21 mouse cellular contexts compared by ENCODE assay signal in genomic region chr19:6449841-6450240, GRCm38 (mm10). TPM values are rescaled to one million over a fixed set of nuclear protein-coding genes. Genes with fewer than 3 reads are reported as not detected.
DNase-seq lines count a peak whose midpoint lies in the region; ATAC-seq and TF ChIP-seq lines count a peak whose summit lies in the region.
"Had no signal": no experiment of that assay in that cellular context is flagged by ENCODE, and none has a peak within 500 bp of the region (broad histone marks: within the 10 kb centered on the region; RNA-seq: fewer than 3 reads in every experiment).

No protein-coding gene starts in this region.

- H3K4me2 ChIP-seq in hindbrain, embryonic 16.5 days (ENCODE audit: low read length): no peak overlapping the region
- no peak overlapping the region for H3K4me2 ChIP-seq in hindbrain, embryonic 11.5 days (replicated peaks; ENCODE audit: low read depth, low read length)
- H3K4me2 ChIP-seq in midbrain, embryonic 14.5 days (ENCODE audit: low read length): no peak overlapping the region
- H3K4me2 ChIP-seq in midbrain, postnatal 0 days (ENCODE audit: low read depth, low read length, poor library complexity, severe bottlenecking): no peak overlapping the region
- H3K4me2 ChIP-seq: embryonic facial prominence, embryonic 15.5 days; hindbrain, embryonic 12.5 days had no signal

- no peaks in the 10 kb centered on the region for H3K36me3 ChIP-seq in heart, embryonic 10.5 days
- H3K36me3 ChIP-seq in hindbrain, embryonic 16.5 days (ENCODE audit: control insufficient read depth, insufficient read depth, low read length): no peaks in the 10 kb centered on the region
- no peaks in the 10 kb centered on the region for H3K36me3 ChIP-seq in hindbrain, embryonic 11.5 days (ENCODE audit: control insufficient read depth, insufficient read depth, low read length)
- no peaks in the 10 kb centered on the region for H3K36me3 ChIP-seq in midbrain, embryonic 10.5 days
- peaks cover 2% of the 10 kb centered on the region for H3K36me3 ChIP-seq in midbrain, embryonic 14.5 days (ENCODE audit: control insufficient read depth, insufficient read depth, low read length)
- H3K36me3 ChIP-seq in midbrain, postnatal 0 days (ENCODE audit: insufficient read depth, low read length): peaks cover 5% of the 10 kb centered on the region; the same call in 1 of the 2 replicates
- H3K36me3 ChIP-seq: embryonic facial prominence, embryonic 15.5 days; forebrain, embryonic 10.5 days; G1E; hindbrain, embryonic 12.5 days had no signal

- H3K9me3 ChIP-seq in heart, embryonic 10.5 days: no peaks in the 10 kb centered on the region
- no peaks in the 10 kb centered on the region for H3K9me3 ChIP-seq in hindbrain, embryonic 16.5 days (ENCODE audit: control insufficient read depth, low read length)
- no peaks in the 10 kb centered on the region for H3K9me3 ChIP-seq in hindbrain, embryonic 11.5 days (ENCODE audit: control insufficient read depth, low read length)
- H3K9me3 ChIP-seq in midbrain, embryonic 10.5 days (replicated peaks): no peaks in the 10 kb centered on the region
- H3K9me3 ChIP-seq in midbrain, embryonic 14.5 days (ENCODE audit: control insufficient read depth, low read length): no peaks in the 10 kb centered on the region
- H3K9me3 ChIP-seq in midbrain, postnatal 0 days (ENCODE audit: low read length): no peaks in the 10 kb centered on the region
- H3K9me3 ChIP-seq: embryonic facial prominence, embryonic 15.5 days; forebrain, embryonic 10.5 days; G1E; hindbrain, embryonic 12.5 days had no signal

- 65% methylated on average over 7 of the region's 7 CpGs for WGBS in heart, embryonic 10.5 days
- 77% methylated on average over 7 of the region's 7 CpGs for WGBS in hindbrain, embryonic 16.5 days
- 74% methylated on average over 7 of the region's 7 CpGs for WGBS in hindbrain, embryonic 11.5 days
- 74% methylated on average over 7 of the region's 7 CpGs for WGBS in midbrain, embryonic 10.5 days
- 72% methylated on average over 7 of the region's 7 CpGs for WGBS in midbrain, embryonic 14.5 days
- WGBS in midbrain, postnatal 0 days: 59% methylated on average over 7 of the region's 7 CpGs

- no peak for TF ChIP-seq CTCF in midbrain, postnatal 0 days (IDR thresholded peaks at IDR 0.05)

- H3K27ac ChIP-seq in heart, embryonic 10.5 days: no peak overlapping the region
- H3K27ac ChIP-seq in hindbrain, embryonic 16.5 days (ENCODE audit: low read depth, low read length): no peak overlapping the region
- no peak overlapping the region for H3K27ac ChIP-seq in hindbrain, embryonic 11.5 days (ENCODE audit: low read depth, low read length)
- H3K27ac ChIP-seq in midbrain, embryonic 10.5 days (replicated peaks): peak overlapping the region; percentile 13; the same call in 1 of the 2 replicates
- H3K27ac ChIP-seq in midbrain, embryonic 14.5 days (replicated peaks; ENCODE audit: low read depth, low read length): no peak overlapping the region
- no peak overlapping the region; the same call in 1 of the 2 replicates for H3K27ac ChIP-seq in midbrain, postnatal 0 days (ENCODE audit: low read depth, low read length)
- H3K27ac ChIP-seq: embryonic facial prominence, embryonic 15.5 days; forebrain, embryonic 10.5 days; gastrocnemius, adult 2 months; hindbrain, embryonic 12.5 days had no signal

- peaks cover 27% of the 10 kb centered on the region for H3K4me1 ChIP-seq in heart, embryonic 10.5 days
- peaks cover 71% of the 10 kb centered on the region for H3K4me1 ChIP-seq in hindbrain, embryonic 16.5 days (ENCODE audit: control insufficient read depth, insufficient read depth, low read depth, low read length)
- H3K4me1 ChIP-seq in hindbrain, embryonic 11.5 days (replicated peaks; ENCODE audit: control insufficient read depth, insufficient read depth, low read length): peaks cover 19% of the 10 kb centered on the region
- H3K4me1 ChIP-seq in midbrain, embryonic 10.5 days: peaks cover 91% of the 10 kb centered on the region
- H3K4me1 ChIP-seq in midbrain, embryonic 14.5 days (ENCODE audit: control insufficient read depth, insufficient read depth, low read length): peaks cover 89% of the 10 kb centered on the region
- peaks cover 49% of the 10 kb centered on the region for H3K4me1 ChIP-seq in midbrain, postnatal 0 days (ENCODE audit: insufficient read depth, low read length)

- peak overlapping the region; percentile 26; the same call in 1 of the 2 replicates for H3K9ac ChIP-seq in hindbrain, embryonic 16.5 days (ENCODE audit: low read depth, low read length)
- H3K9ac ChIP-seq in hindbrain, embryonic 11.5 days (ENCODE audit: low read depth, low read length): no peak overlapping the region
- no peak overlapping the region for H3K9ac ChIP-seq in midbrain, embryonic 14.5 days (replicated peaks; ENCODE audit: low read length)
- 0 out of 2 replicates have a peak overlapping the region, but pooled peaks have one; percentile 29 for H3K9ac ChIP-seq in midbrain, postnatal 0 days (replicated peaks; ENCODE audit: low read length, poor library complexity, severe bottlenecking)
- H3K9ac ChIP-seq: embryonic facial prominence, embryonic 15.5 days; hindbrain, embryonic 12.5 days had no signal

- no peak for ATAC-seq in hindbrain, embryonic 16.5 days
- no peak for ATAC-seq in hindbrain, embryonic 11.5 days (ENCODE audit: low FRiP score)
- ATAC-seq in midbrain, embryonic 14.5 days (ENCODE audit: low FRiP score, low TSS enrichment): no peak
- ATAC-seq in midbrain, postnatal 0 days (ENCODE audit: low FRiP score): no peak
- ATAC-seq: CD4-positive, CD25-positive, alpha-beta regulatory T cell, adult 4 months; forebrain, embryonic 14.5 days had no signal

- peak; percentile 90 for DNase-seq in heart, adult 11 months
- DNase-seq in heart, embryonic 10.5 days (ENCODE audit: low spot score): no peak
- DNase-seq in hindbrain, embryonic 11.5 days (ENCODE audit: low spot score): no peak
- DNase-seq in midbrain, embryonic 10.5 days (ENCODE audit: low spot score): no peak
- no peak for DNase-seq in midbrain, embryonic 14.5 days
- no peak for DNase-seq in midbrain, postnatal 0 days (ENCODE audit: low spot score)
- DNase-seq: adrenal gland, adult 8-10 months; adrenal gland, postnatal 36 days; B cell, adult 2 months; cerebellum, postnatal 10 days; gastrocnemius, adult 2 months; gastrocnemius, postnatal 25 days had no signal

- no peak overlapping the region for H3K4me3 ChIP-seq in heart, embryonic 10.5 days
- no peak overlapping the region for H3K4me3 ChIP-seq in hindbrain, embryonic 16.5 days (ENCODE audit: low read length)
- no peak overlapping the region for H3K4me3 ChIP-seq in hindbrain, embryonic 11.5 days (ENCODE audit: low read depth, low read length)
- H3K4me3 ChIP-seq in midbrain, embryonic 10.5 days: no peak overlapping the region
- H3K4me3 ChIP-seq in midbrain, embryonic 14.5 days (replicated peaks; ENCODE audit: low read depth, low read length): no peak overlapping the region
- H3K4me3 ChIP-seq in midbrain, postnatal 0 days (ENCODE audit: low read depth, low read length): no peak overlapping the region
- H3K4me3 ChIP-seq: embryonic facial prominence, embryonic 15.5 days; erythroblast, embryonic 14.5 days; forebrain, embryonic 10.5 days; gastrocnemius, adult 2 months; hindbrain, embryonic 12.5 days had no signal

- peaks cover 84% of the 10 kb centered on the region for H3K27me3 ChIP-seq in heart, embryonic 10.5 days (ENCODE audit: insufficient read depth, poor library complexity, severe bottlenecking)
- no peaks in the 10 kb centered on the region for H3K27me3 ChIP-seq in hindbrain, embryonic 16.5 days (replicated peaks; ENCODE audit: control insufficient read depth, insufficient read depth, low read length)
- peaks cover 2% of the 10 kb centered on the region; the same call in 1 of the 2 replicates for H3K27me3 ChIP-seq in hindbrain, embryonic 11.5 days (ENCODE audit: control insufficient read depth, insufficient read depth, low read length)
- peaks cover 71% of the 10 kb centered on the region for H3K27me3 ChIP-seq in midbrain, embryonic 10.5 days (ENCODE audit: low read depth, poor library complexity, severe bottlenecking)
- H3K27me3 ChIP-seq in midbrain, embryonic 14.5 days (ENCODE audit: control insufficient read depth, insufficient read depth, low read length): no peaks in the 10 kb centered on the region
- H3K27me3 ChIP-seq in midbrain, postnatal 0 days (ENCODE audit: insufficient read depth, low read length): no peaks in the 10 kb centered on the region
- H3K27me3 ChIP-seq: embryonic facial prominence, embryonic 15.5 days; hindbrain, embryonic 12.5 days had no signal

RNA-seq across cellular contexts. Expression of gene Nrxn2, which starts 31.3 kb away (rescaled TPM):
- polyA plus RNA-seq in heart, embryonic 10.5 days (2016; fragmentation: Nextera tagmentation; extraction: Ambion mirVana): 0.10 and 1.1 TPM in 2 replicates
- 29.1 and 37.1 TPM in 2 replicates for polyA plus RNA-seq in hindbrain, embryonic 16.5 days (2015; fragmentation: Nextera tagmentation; extraction: Ambion mirVana)
- 13.6 and 14.3 TPM in 2 replicates for polyA plus RNA-seq in hindbrain, embryonic 11.5 days (2014; fragmentation: Nextera tagmentation; extraction: Ambion mirVana)
- 5.1 and 7.2 TPM in 2 replicates for polyA plus RNA-seq in midbrain, embryonic 10.5 days (2016; fragmentation: Nextera tagmentation; extraction: Ambion mirVana)
- polyA plus RNA-seq in midbrain, embryonic 14.5 days (2014; fragmentation: Nextera tagmentation; extraction: Ambion mirVana): 54.1 and 105 TPM in 2 replicates
- 382 and 409 TPM in 2 replicates for total RNA-seq in midbrain, postnatal 0 days (2014; rRNA removed)
- 74.3 and 75.7 TPM in 2 replicates for polyA plus RNA-seq in midbrain, postnatal 0 days (2015; fragmentation: Nextera tagmentation; extraction: Ambion mirVana)
- total RNA-seq: granulocyte monocyte progenitor cell, adult 5-6 weeks had no signal
- polyA plus RNA-seq: CD4-positive, CD25-positive, alpha-beta regulatory T cell, adult 4 months had no signal

RNA-seq across cellular contexts. Expression of gene Rasgrp2, which starts 50.7 kb away (rescaled TPM):
- polyA plus RNA-seq in heart, embryonic 10.5 days (2016; fragmentation: Nextera tagmentation; extraction: Ambion mirVana): 59.9 and 61.6 TPM in 2 replicates
- 184 and 232 TPM in 2 replicates for polyA plus RNA-seq in hindbrain, embryonic 16.5 days (2015; fragmentation: Nextera tagmentation; extraction: Ambion mirVana)
- polyA plus RNA-seq in hindbrain, embryonic 11.5 days (2014; fragmentation: Nextera tagmentation; extraction: Ambion mirVana): 16.0 and 18.0 TPM in 2 replicates
- polyA plus RNA-seq in midbrain, embryonic 10.5 days (2016; fragmentation: Nextera tagmentation; extraction: Ambion mirVana): 13.5 and 16.3 TPM in 2 replicates
- 32.9 and 58.5 TPM in 2 replicates for polyA plus RNA-seq in midbrain, embryonic 14.5 days (2014; fragmentation: Nextera tagmentation; extraction: Ambion mirVana)
- total RNA-seq in midbrain, postnatal 0 days (2014; rRNA removed): 250 and 291 TPM in 2 replicates
- polyA plus RNA-seq in midbrain, postnatal 0 days (2015; fragmentation: Nextera tagmentation; extraction: Ambion mirVana): 232 and 264 TPM in 2 replicates

Comparison
In these comparisons a context has a peak if more than half of its experiments do, and no peak if none do; other contexts are left out.
1. H3K9ac ChIP-seq: peak in hindbrain, embryonic 16.5 days (single experiment) and midbrain, postnatal 0 days (single experiment); none in hindbrain, embryonic 11.5 days (single experiment) and midbrain, embryonic 14.5 days (single experiment).